Mouse (Mus musculus) limb, embryonic 13.5 days (tissue): ENCODE data around the gene Rab11fip4. TPM values are rescaled to one million over a fixed set of nuclear protein-coding genes. Genes with fewer than 3 reads are reported as not detected.

Experiments
- ATAC-seq: fragments of 200-750 bp; cut with Nextera tagmentation; 2 replicates; pipeline ENCODE4 v1.8.0; 2017; ENCODE audit warnings: low read depth, moderate number of reproducible peaks, moderate TSS enrichment; ENCODE audit not compliant: low FRiP score
- H3K27ac ChIP-seq: fragments of 300-500 bp; sonication (generic); 2 replicates; pipeline ENCODE4 v1.5.1; 2015; ENCODE audit warnings: inconsistent platforms, mild to moderate bottlenecking, moderate library complexity
- H3K27me3 ChIP-seq: fragments of 300-500 bp; sonication (generic); 2 replicates; pipeline ENCODE4 v1.6.1; 2015; ENCODE audit warnings: mild to moderate bottlenecking, inconsistent platforms
- H3K36me3 ChIP-seq: fragments of 300-500 bp; sonication (generic); 2 replicates; pipeline ENCODE4 v1.6.1; 2015; ENCODE audit warnings: inconsistent platforms, mild to moderate bottlenecking, moderate library complexity
- H3K4me1 ChIP-seq: fragments of 300-500 bp; sonication (generic); 2 replicates; pipeline ENCODE4 v1.6.1; 2015; ENCODE audit warnings: inconsistent platforms
- H3K4me2 ChIP-seq: fragments of 300-500 bp; sonication (generic); replicated peaks from 2 replicates; pipeline ENCODE4 v1.6.1; 2015; ENCODE audit warnings: inconsistent platforms, mild to moderate bottlenecking, moderate library complexity
- H3K4me3 ChIP-seq: fragments of 300-500 bp; sonication (generic); 2 replicates; pipeline ENCODE4 v1.5.1; 2015; ENCODE audit warnings: moderate library complexity, mild to moderate bottlenecking, inconsistent platforms
- H3K9ac ChIP-seq: fragments of 300-500 bp; sonication (generic); 2 replicates; pipeline ENCODE4 v1.6.1; 2015; ENCODE audit warnings: mild to moderate bottlenecking, inconsistent platforms
- H3K9me3 ChIP-seq: fragments of 300-500 bp; sonication (generic); 2 replicates; pipeline ENCODE4 v1.6.1; 2016; ENCODE audit warnings: inconsistent platforms
- WGBS: fragments of 180-500 bp; shearing (Covaris S2); methylation state at CpG from one replicate; pipeline ENCODE4 v1.1.7; 2015; 5-methylcytosine and 5-hydroxymethylcytosine counted together
- polyA plus RNA-seq: library from polyadenylated mRNA; unstranded; fragments of >200 nt; fragmentation: Nextera tagmentation; extraction: Ambion mirVana; gene quantifications from 2 replicates; pipeline ENCODE4 v1.2.1, GENCODE M21; 2015

Gene Rab11fip4
- polyA plus RNA-seq, 1 experiment from 2014 or later, result 12.4 TPM

DNA sequence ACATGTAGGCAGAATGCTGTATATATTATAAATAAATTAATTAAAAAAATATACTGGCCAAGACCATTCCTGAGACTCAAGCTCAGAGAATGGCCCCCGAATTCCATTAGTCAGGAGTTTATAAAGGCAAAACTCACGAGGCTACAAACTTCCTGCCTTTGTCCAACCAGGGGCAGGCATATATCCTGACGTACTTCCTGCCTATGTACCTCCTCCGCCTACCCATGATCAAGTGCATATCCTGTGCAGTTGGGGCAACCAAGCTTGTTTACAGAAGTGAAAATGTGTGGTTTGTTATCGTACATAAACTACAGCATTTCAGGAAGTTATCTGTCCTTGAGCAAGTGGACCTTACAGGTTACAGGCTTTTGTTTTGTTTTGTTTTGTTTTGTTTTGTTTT lies 32.0 kb downstream of the Rab11fip4 start:
- no peaks in the 10 kb centered on the region for H3K36me3 ChIP-seq
- no peak overlapping the region for H3K4me2 ChIP-seq
- no peak overlapping the region for H3K27ac ChIP-seq
- H3K9me3 ChIP-seq, result no peaks in the 10 kb centered on the region
- no peak for ATAC-seq
- H3K4me1 ChIP-seq, result peaks cover 8% of the 10 kb centered on the region
- H3K27me3 ChIP-seq, result no peaks in the 10 kb centered on the region
- no peak overlapping the region for H3K9ac ChIP-seq
- 84% methylated on average over 5 of the region's 5 CpGs for WGBS
- no peak overlapping the region for H3K4me3 ChIP-seq

DNA sequence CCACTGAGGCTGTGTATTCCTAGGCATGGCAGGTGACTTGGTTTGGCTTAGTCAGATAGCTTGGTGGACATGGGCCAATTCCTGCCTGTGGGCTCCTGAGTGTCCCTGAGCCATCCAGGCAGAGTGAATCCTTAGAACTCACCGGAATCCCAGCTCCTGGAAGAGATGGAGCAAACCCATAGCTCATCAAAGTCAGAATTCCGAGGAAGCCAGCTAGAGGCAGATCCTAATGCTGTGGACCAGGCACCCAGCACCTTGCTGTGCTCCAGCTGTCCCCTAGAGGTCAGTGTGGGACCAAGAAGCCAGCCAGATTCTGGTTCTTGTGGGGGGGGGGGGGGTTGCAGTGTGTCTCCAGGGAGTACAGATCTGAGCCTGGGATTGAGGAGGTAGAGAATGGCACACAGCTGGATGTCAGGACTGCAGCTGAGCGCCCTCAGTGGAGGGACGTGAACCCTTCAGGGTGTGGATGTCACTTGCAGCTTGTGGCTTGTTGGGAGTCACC lies 33.8 kb downstream of the Rab11fip4 start:
- ATAC-seq, result 0 out of 2 replicates have a peak, but pooled peaks have one; percentile 40
- Histone ChIP-seq H3K4me3 (no peak overlapping the region), H3K9ac (no peak overlapping the region), H3K4me2 (no peak overlapping the region), H3K36me3 (no peaks in the 10 kb centered on the region), H3K4me1 (peaks cover 14% of the 10 kb centered on the region), H3K27me3 (no peaks in the 10 kb centered on the region), H3K9me3 (no peaks in the 10 kb centered on the region), H3K27ac (no peak overlapping the region)
- WGBS, result 11% methylated on average over 4 of the region's 4 CpGs

DNA sequence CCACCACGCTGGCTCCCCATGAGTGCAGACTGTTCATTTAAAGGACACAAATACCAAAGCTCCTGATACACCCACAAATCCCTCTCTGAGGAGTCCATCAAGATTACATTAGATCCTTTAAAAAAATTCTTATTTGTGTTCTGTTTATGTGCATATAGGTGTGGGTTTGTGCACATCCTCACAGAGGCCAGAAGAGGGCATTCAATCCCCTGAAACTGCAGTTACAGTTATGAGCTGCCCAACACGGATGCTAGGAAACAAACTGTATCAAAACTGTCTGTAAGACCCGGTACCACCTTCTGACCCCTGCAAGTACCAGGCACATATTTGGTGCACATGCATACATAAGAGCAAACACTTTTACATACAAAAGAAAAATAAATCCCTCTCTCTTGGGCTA lies 37.7 kb downstream of the Rab11fip4 start:
- no peak for ATAC-seq
- H3K36me3 ChIP-seq, result no peaks in the 10 kb centered on the region
- 66% methylated on average over 3 of the region's 3 CpGs for WGBS

DNA sequence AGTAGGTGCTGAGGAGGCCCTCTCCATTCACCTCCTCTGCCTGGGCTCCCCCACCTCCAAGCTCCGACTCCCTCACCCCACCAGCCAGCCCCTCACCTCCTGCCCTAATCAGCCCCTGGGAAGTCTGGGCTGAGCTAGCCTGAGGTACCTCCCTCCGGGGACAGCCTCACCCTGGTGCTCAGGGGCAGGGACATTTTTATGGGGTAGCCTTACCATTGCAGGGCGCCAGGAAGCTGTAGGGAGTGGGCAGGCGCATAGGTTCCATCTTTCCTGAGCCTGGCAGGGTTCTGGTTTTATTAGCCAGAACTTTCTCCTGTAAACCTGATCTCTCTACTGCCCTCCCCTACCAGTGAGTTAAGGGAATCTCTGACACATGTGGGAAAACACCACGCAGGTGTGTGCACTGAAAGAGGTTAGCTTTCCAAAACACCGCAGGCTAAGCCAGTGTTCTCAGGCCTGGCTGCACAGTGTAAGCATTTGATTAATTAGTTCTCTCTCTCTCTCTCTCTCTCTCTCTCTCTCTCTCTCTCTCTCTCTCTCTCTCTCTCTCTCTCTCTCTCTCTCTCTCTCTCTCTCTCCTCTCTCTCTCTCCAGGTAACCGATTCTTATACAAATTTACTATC lies 38.9 kb downstream of the Rab11fip4 start:
- Histone ChIP-seq H3K36me3 (no peaks in the 10 kb centered on the region), H3K9ac (no peak overlapping the region), H3K27ac (peak overlapping the region; percentile 58), H3K27me3 (no peaks in the 10 kb centered on the region), H3K4me1 (peaks cover 22% of the 10 kb centered on the region), H3K9me3 (no peaks in the 10 kb centered on the region), H3K4me2 (no peak overlapping the region), H3K4me3 (no peak overlapping the region)
- no peak for ATAC-seq
- WGBS, result 33% methylated on average over 7 of the region's 7 CpGs

More for the DNA sequence above, 37.7 kb downstream of the Rab11fip4 start:
- no peak overlapping the region for H3K4me2 ChIP-seq
- H3K27ac ChIP-seq, result no peak overlapping the region
- no peaks in the 10 kb centered on the region for H3K9me3 ChIP-seq
- no peak overlapping the region for H3K4me3 ChIP-seq
- H3K9ac ChIP-seq, result no peak overlapping the region
- H3K27me3 ChIP-seq, result no peaks in the 10 kb centered on the region
- peaks cover 22% of the 10 kb centered on the region for H3K4me1 ChIP-seq

DNA sequence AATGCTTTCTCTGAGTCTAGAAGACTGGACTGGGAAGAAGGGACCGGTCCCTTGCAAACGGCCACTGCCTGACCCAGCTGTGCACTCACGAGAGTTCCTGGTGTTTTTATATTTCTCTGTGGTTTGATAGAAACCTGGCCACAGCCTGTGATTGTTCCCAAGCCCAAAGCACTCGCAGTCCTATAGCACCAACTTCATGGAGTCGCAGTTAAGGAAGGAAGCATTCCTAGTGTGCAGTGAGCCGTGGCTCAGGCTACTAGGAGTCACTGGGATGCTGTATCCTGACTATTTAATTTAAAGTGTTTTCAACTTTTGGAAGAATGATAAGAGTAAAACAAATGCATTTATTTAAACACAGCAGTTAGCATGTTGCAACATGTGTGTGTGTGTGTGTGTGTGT lies 39.5 kb downstream of the Rab11fip4 start:
- WGBS, result 44% methylated on average over 6 of the region's 6 CpGs
- H3K27ac ChIP-seq, result peak overlapping the region; percentile 58; the same call in 1 of the 2 replicates

DNA sequence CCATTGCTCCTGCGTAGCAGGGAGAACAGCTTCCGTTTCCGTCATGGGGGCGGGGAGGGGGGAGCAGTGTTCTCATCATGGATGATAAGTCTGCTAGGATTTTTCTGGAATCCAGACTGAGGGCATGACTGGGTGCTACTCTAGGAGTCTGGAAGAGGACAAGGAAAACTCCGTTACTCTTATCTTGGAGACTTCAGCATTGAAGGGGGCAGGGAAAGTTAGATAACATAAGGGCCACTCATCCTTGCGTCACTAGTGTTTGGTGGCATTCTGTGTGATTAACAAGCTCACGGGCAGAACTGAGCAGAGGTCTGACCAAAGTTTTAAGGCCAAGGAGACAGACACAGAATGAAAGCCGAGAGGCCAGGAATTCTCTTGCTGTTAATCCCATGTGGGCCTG lies 42.4 kb downstream of the Rab11fip4 start:
- 74% methylated on average over 8 of the region's 8 CpGs for WGBS
- no peak for ATAC-seq
- no peaks in the 10 kb centered on the region for H3K27me3 ChIP-seq

More for the DNA sequence above, 39.5 kb downstream of the Rab11fip4 start:
- H3K27me3 ChIP-seq, result no peaks in the 10 kb centered on the region
- no peak overlapping the region for H3K4me3 ChIP-seq
- no peak for ATAC-seq
- no peak overlapping the region for H3K4me2 ChIP-seq
- no peaks in the 10 kb centered on the region; the same call in 1 of the 2 replicates for H3K9me3 ChIP-seq
- H3K4me1 ChIP-seq, result peaks cover 15% of the 10 kb centered on the region
- H3K36me3 ChIP-seq, result no peaks in the 10 kb centered on the region
- 0 out of 2 replicates have a peak overlapping the region, but pooled peaks have one; percentile 19 for H3K9ac ChIP-seq

DNA sequence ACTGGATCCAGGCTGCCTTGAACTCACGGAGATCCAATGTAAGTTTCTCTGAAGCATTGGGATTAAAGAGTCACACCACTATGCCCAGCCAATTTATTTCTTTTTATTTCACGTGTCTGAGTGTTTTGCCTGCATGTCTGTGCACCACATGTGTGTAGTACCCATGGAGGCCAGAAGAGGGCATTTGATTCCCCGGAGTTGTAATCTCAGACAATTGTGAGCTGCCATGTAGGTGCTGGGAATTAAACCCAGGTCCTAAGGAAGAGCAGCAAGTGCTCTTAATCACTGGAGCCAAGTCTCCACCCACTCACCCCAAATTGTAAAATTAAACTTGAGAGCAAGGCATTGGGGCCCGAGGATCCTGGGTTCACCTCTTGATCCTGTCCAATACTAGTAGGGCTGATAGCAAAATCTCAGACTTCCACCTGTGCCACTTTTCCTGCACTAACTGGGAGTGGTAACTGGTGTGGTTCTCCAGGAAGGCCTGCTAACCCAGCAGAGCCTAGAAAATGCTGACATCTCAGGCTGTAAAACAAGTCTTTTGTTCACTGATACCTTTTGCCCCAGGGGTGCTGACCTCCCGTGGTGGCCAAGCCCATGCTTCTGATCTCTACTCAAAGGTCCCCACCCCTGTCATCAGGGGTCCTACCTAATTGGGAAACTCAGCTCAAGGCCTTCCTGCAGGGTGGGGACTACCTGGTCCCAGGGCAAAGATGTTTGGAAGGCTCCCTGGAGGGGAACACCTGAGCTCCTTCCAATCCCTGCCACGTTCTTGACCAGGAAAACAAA lies 44.8 kb downstream of the Rab11fip4 start:
- Histone ChIP-seq H3K4me1 (peaks cover 9% of the 10 kb centered on the region), H3K4me3 (no peak overlapping the region), H3K4me2 (no peak overlapping the region), H3K9ac (no peak overlapping the region), H3K36me3 (no peaks in the 10 kb centered on the region), H3K27me3 (no peaks in the 10 kb centered on the region), H3K27ac (no peak overlapping the region), H3K9me3 (peaks cover 4% of the 10 kb centered on the region; the same call in 1 of the 2 replicates)
- 81% methylated on average over 6 of the region's 6 CpGs for WGBS
- ATAC-seq, result no peak

More for the DNA sequence above, 42.4 kb downstream of the Rab11fip4 start:
- H3K4me3 ChIP-seq, result no peak overlapping the region
- no peak overlapping the region for H3K9ac ChIP-seq
- H3K4me2 ChIP-seq, result no peak overlapping the region
- H3K4me1 ChIP-seq, result peaks cover 14% of the 10 kb centered on the region
- H3K27ac ChIP-seq, result no peak overlapping the region
- H3K9me3 ChIP-seq, result peaks cover 4% of the 10 kb centered on the region; the same call in 1 of the 2 replicates
- H3K36me3 ChIP-seq, result no peaks in the 10 kb centered on the region

DNA sequence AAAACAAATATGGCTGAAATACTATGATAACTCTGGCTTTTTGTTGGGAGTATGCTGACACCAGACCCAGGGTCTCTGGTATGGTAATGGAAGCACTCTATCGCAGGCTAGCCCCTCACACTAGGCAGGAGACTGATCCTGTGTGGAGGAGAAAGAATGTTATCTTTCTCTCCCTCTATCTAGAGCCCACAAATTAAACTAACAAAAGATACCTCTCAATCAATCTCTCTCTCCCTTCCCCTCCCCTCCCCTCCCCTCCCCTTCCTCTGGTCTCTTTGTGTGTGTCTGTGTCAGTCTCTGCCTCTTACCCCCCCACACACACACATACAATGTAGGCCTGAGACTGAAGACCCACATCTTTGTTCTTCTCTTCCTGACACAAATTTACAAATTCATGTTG lies 45.5 kb downstream of the Rab11fip4 start:
- no peak for ATAC-seq
- H3K27ac ChIP-seq, result no peak overlapping the region
- no peak overlapping the region for H3K4me3 ChIP-seq
- WGBS, result 81% methylated on average over 1 of the region's 1 CpGs
- peaks cover 4% of the 10 kb centered on the region; the same call in 1 of the 2 replicates for H3K9me3 ChIP-seq
- H3K9ac ChIP-seq, result no peak overlapping the region
- no peaks in the 10 kb centered on the region for H3K27me3 ChIP-seq
- no peak overlapping the region for H3K4me2 ChIP-seq
- no peaks in the 10 kb centered on the region for H3K36me3 ChIP-seq
- H3K4me1 ChIP-seq, result peaks cover 9% of the 10 kb centered on the region

DNA sequence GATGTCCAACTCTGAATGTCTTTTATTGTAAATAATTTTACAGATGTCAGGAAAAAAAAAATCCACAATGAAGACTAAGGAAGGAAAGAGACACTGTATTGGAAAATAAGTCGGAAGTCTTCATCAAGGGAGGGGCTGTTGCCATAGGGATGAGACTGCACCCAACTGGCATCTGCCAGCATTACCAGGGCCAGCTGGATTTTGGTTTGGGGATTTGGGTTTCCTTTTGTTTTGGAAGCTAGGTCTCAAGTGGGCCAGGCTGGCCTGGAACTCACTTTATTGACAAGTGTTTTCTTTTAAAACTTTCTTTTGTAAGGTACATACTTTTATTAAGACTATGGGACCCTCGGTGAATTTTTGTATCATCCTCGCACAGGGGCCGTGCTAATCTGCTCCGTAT lies 47.7 kb downstream of the Rab11fip4 start:
- H3K27me3 ChIP-seq, result no peaks in the 10 kb centered on the region
- H3K4me3 ChIP-seq, result no peak overlapping the region
- H3K4me1 ChIP-seq, result peaks cover 16% of the 10 kb centered on the region
- H3K9me3 ChIP-seq, result peaks cover 4% of the 10 kb centered on the region; the same call in 1 of the 2 replicates
- no peak overlapping the region for H3K4me2 ChIP-seq
- H3K27ac ChIP-seq, result no peak overlapping the region
- no peaks in the 10 kb centered on the region for H3K36me3 ChIP-seq
- no peak for ATAC-seq
- H3K9ac ChIP-seq, result no peak overlapping the region
- 81% methylated on average over 5 of the region's 5 CpGs for WGBS

DNA sequence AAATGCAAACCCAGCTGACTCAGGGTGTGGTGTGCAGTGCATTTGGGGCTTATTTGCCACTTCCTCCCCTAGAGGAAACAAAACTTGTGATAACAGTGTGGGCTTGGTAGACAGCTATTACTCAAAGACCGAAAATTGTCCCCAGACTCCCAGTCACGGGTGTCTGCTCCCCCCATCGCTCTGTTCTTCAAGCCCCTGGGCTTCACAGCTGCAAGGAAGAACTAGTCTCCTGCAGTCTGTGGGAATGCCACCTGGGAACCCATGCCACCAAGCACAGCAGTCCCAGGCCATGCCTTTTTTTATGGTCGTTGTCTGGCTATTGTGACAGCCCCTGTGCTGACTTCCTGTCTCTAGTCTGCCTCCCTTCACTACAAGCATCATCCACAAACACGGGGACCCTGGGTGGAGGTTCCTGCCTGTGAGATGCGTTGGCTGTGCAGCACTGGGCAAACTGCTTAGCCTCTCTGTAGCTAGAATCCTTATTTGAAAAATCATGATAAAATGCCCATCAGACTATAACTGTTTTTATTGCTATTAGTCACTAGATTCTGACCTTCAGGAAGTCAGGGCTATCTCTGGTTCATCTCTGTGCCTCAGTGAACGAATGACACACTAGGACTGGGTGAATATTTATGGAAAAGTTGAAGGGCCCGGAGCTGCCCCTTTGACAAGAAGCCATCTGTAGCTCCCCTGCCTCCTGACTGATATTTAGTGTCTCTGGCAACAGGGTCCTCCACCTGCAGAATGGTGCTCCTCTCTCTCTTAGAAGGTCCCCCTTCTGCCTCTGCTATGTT lies 50.1 kb downstream of the Rab11fip4 start:
- no peak overlapping the region for H3K9ac ChIP-seq
- H3K27me3 ChIP-seq, result no peaks in the 10 kb centered on the region
- peaks cover 41% of the 10 kb centered on the region for H3K4me1 ChIP-seq
- no peaks in the 10 kb centered on the region for H3K36me3 ChIP-seq
- no peak for ATAC-seq
- H3K4me2 ChIP-seq, result no peak overlapping the region
- WGBS, result 51% methylated on average over 8 of the region's 8 CpGs
- H3K9me3 ChIP-seq, result no peaks in the 10 kb centered on the region
- H3K27ac ChIP-seq, result no peak overlapping the region
- H3K4me3 ChIP-seq, result no peak overlapping the region

DNA sequence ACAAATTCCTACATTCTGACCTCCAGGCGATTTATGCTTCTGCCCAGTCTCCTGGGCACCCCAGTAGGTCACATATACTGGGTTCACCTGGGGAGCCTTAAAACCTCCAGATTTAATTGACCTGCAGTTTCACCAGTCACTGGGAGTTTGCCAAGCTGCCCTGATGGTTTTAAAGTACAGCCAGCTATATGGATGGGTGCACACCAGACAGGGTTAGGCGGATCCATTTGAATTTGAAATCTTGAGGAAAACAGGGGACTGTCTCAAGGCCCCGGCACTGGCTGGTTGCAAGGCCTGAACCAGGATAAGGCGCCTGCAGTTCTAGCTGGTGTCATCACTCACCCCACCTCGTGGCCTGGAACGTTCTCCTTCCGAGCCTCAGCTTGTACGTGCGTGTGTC lies 52.7 kb downstream of the Rab11fip4 start:
- ATAC-seq, result no peak
- Histone ChIP-seq H3K9me3 (no peaks in the 10 kb centered on the region), H3K9ac (0 out of 2 replicates have a peak overlapping the region, but pooled peaks have one; percentile 19), H3K4me3 (no peak overlapping the region), H3K27me3 (peaks cover 3% of the 10 kb centered on the region; the same call in 1 of the 2 replicates), H3K4me1 (peaks cover 67% of the 10 kb centered on the region), H3K27ac (0 out of 2 replicates have a peak overlapping the region, but pooled peaks have one; percentile 33), H3K4me2 (no peak overlapping the region), H3K36me3 (no peaks in the 10 kb centered on the region)
- 60% methylated on average over 9 of the region's 9 CpGs for WGBS
